Mouse (Mus musculus) hindbrain, embryonic 11.5 days (tissue): ENCODE results near the gene Trim39. TPM values are rescaled to one million over a fixed set of nuclear protein-coding genes. Genes with fewer than 3 reads are reported as not detected.
A peak's percentile ranks its signal among the peaks of the same experiment; 100 is the strongest.
"Not testable (repeated sequence)": the region's sequence is repeated elsewhere in the genome, so short reads cannot be mapped to it uniquely, and the experiment has no call there.

Source experiments
- ATAC-seq: fragments of 200-750 bp; cut with Nextera tagmentation; 2 replicates; pipeline ENCODE4 v1.8.0; 2017; ENCODE audit warnings: mild to moderate bottlenecking, moderate TSS enrichment, moderate library complexity; ENCODE audit not compliant: low FRiP score
- DNase-seq: peaks from one replicate; pipeline ENCODE4 v3.0.0-alpha.2; 2015; ENCODE audit warnings: low spot score
- H3K27ac ChIP-seq: fragments of 300-500 bp; sonication (generic); 2 replicates; pipeline ENCODE4 v1.5.1; 2014; ENCODE audit warnings: mild to moderate bottlenecking, low read depth, low read length
- H3K27me3 ChIP-seq: fragments of 300-500 bp; sonication (generic); 2 replicates; pipeline ENCODE4 v1.6.1; 2014; ENCODE audit warnings: mild to moderate bottlenecking, low read length, moderate library complexity, mixed read lengths; ENCODE audit not compliant: control insufficient read depth, insufficient read depth
- H3K36me3 ChIP-seq: fragments of 300-500 bp; sonication (generic); 2 replicates; pipeline ENCODE4 v1.6.1; 2014; ENCODE audit warnings: mild to moderate bottlenecking, low read length, moderate library complexity, mixed read lengths; ENCODE audit not compliant: control insufficient read depth, insufficient read depth
- H3K4me1 ChIP-seq: fragments of 300-500 bp; sonication (generic); replicated peaks from 2 replicates; pipeline ENCODE4 v1.6.1; 2014; ENCODE audit warnings: low read length, mixed read lengths; ENCODE audit not compliant: control insufficient read depth, insufficient read depth
- H3K4me2 ChIP-seq: fragments of 300-500 bp; sonication (generic); replicated peaks from 2 replicates; pipeline ENCODE4 v1.6.1; 2014; ENCODE audit warnings: mild to moderate bottlenecking, low read depth, low read length
- H3K4me3 ChIP-seq: fragments of 300-500 bp; sonication (generic); 2 replicates; pipeline ENCODE4 v1.5.1; 2014; ENCODE audit warnings: low read depth, low read length
- H3K9ac ChIP-seq: fragments of 300-500 bp; sonication (generic); 2 replicates; pipeline ENCODE4 v1.6.1; 2014; ENCODE audit warnings: low read depth, low read length
- H3K9me3 ChIP-seq: fragments of 300-500 bp; sonication (generic); 2 replicates; pipeline ENCODE4 v1.6.1; 2016; ENCODE audit warnings: low read length; ENCODE audit not compliant: control insufficient read depth
- whole genome bisulfite sequencing: fragments of 180-500 bp; shearing (Covaris S2); extraction: QIAGEN DNeasy Blood & Tissue Kit; methylation state at CpG from one replicate; pipeline ENCODE4 v1.1.7; 2014; 5-methylcytosine and 5-hydroxymethylcytosine counted together
- polyA plus RNA-seq: library from polyadenylated mRNA; unstranded; fragments of >200 nt; fragmentation: Nextera tagmentation; extraction: Ambion mirVana; gene quantifications from 2 replicates; pipeline ENCODE4 v1.2.1, GENCODE M21; 2014

Gene Trim39
- 19.5 and 22.3 TPM in 2 replicates for polyA plus RNA-seq

DNA sequence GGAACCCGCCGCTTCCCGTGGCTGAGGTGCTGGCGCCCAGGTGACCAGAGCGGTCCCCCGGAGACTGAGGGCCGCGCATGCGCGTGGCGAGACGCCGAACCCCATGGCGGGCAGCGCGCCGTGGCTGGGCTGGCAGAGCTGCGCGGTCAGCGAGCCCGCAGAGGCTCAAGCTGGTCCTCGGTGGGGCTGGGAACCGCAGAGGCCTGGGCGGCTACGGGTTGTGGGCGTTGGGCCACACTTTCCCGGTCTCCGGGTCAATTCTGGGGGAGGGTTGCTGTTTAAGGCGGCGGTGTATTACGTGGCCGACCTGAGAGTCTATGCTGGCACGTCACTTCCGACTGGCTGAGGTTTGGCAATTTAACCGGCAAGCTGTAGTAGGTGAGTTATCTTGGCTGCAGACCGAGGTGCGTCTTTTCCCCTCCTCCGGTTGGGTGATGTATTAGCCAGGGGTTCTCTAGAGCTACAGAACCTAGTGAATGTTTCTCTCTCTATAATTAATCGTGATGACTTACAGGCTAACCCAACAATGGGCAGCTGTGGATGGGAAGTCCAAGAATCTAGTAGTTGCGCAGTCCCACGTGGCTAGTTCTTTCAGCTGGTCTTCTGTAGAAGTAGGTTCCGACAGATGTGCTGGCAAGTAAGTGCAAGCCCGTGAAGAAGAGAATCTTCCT is at the start of gene Trim39:
TSS of gene Trim39 (minus strand) at position 662 of the 671 bp plus-strand sequence.
- Histone ChIP-seq H3K27me3 (no peaks in the 10 kb centered on the region), H3K9ac (peak within 1 kb of the TSS; percentile 96), H3K4me2 (peak within 1 kb of the TSS; percentile 69), H3K9me3 (no peaks in the 10 kb centered on the region), H3K27ac (peak within 1 kb of the TSS; percentile 90), H3K36me3 (no peaks in the 10 kb centered on the region; the same call in 1 of the 2 replicates), H3K4me3 (peak within 1 kb of the TSS; percentile 96), H3K4me1 (peaks cover 2% of the 10 kb centered on the region)
- peak; percentile 87 for ATAC-seq
- WGBS: 2% methylated on average over 43 of the region's 43 CpGs
- no peak for DNase-seq

DNA sequence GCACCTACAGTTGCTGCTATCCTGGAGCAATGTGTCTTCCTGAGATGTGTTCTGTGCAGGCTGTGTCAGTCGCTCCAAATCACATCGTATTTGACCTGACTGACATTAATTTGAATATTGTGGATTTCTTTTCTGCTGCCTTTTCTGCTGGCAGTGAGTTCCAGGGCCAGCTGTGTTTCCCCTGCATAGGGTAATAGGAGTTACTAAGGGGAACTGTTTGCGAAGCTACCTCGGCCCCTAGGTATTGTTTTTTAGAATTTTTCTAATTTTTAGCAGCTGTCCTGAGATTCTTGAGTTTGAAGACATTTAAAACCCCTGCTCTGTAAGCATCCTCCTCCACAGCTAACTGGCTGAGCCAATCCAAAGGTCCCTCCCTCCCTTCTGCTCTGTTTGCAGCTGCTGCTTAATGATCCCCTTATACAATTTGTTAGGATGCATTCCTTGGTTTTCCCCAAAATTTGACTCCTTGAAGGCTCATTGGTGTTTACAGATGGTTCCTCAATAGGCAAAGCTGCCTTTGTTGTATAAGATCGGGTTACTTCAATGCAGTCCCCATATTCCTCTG is 43.7 kb upstream of the Trim39 start:
- Histone ChIP-seq H3K27ac (no peak overlapping the region), H3K27me3 (no peaks in the 10 kb centered on the region), H3K4me3 (peak overlapping the region; percentile 50), H3K9ac (peak overlapping the region; percentile 57), H3K4me2 (peak overlapping the region; percentile 55), H3K9me3 (no peaks in the 10 kb centered on the region), H3K36me3 (no peaks in the 10 kb centered on the region), H3K4me1 (no peaks in the 10 kb centered on the region)
- 31% methylated on average over 5 of the region's 5 CpGs for WGBS
- DNase-seq (peak; percentile 7), ATAC-seq (peak; percentile 20; the same call in 1 of the 2 replicates)

DNA sequence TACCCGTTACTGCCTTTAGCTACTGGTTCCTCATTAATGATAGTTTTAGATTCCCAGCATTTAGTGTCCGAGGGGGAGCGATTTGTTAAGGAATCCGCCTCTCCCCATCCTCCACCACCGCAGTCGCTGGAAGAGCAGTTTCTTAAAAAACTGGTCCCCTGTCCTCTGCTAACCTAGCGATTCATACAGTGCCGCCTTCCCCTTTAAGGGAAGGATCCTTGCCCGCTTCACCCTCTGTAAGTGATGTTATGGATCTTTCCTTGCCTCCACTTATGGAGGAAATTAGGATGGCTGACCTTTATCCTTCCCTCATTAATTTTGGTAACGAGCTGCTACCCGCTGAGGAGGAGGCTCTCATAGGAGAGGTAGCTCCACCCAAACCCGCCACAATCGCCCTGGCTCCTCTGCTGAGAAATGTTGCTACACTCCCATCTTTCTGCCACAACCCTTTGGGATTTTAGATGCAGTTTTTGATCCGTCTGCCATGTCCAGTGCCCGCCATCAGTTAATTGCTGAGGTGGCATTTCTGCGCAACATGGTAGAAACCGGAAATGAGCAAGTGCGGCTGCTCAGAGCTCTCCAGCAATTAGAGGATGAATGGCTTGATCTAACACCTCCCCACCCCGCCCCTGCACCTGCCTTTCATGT is 43.1 kb upstream of the Trim39 start:
- Histone ChIP-seq H3K4me1 (no peaks in the 10 kb centered on the region), H3K9me3 (no peaks in the 10 kb centered on the region), H3K9ac (peak overlapping the region; percentile 57), H3K4me3 (peak overlapping the region; percentile 50), H3K27me3 (no peaks in the 10 kb centered on the region), H3K36me3 (no peaks in the 10 kb centered on the region), H3K27ac (peak overlapping the region; percentile 42), H3K4me2 (peak overlapping the region; percentile 55)
- peak; percentile 66 for DNase-seq
- peak; percentile 87 for ATAC-seq
- under 1% methylated on average over 19 of the region's 19 CpGs for WGBS

DNA sequence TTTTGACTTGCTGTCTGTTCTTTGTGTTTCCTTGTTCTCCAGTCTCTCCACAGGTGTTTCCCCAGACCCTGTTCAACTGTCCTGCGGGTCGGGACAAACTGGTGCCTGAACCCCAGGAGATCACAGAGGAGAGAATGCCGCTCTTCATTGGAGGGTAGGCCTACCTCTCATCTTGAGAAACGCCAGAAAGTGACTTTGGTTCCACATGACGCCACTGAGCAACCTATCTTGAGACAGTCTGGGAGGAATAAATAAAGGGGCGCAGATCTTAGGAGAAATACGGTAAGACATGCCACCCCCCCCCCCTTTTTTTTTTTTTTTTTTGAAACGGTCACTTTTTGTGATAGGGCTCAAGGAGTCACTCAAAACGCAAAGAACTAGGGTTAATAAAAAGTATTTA is 42.5 kb upstream of the Trim39 start:
- ATAC-seq: peak; percentile 28; the same call in 1 of the 2 replicates
- Histone ChIP-seq H3K4me3 (peak overlapping the region; percentile 50), H3K4me1 (no peaks in the 10 kb centered on the region), H3K4me2 (peak overlapping the region; percentile 55), H3K27ac (no peak overlapping the region), H3K9me3 (no peaks in the 10 kb centered on the region), H3K36me3 (no peaks in the 10 kb centered on the region), H3K27me3 (no peaks in the 10 kb centered on the region), H3K9ac (no peak overlapping the region; the same call in 1 of the 2 replicates)
- WGBS: 3% methylated on average over 9 of the region's 9 CpGs
- peak; percentile 58 for DNase-seq

DNA sequence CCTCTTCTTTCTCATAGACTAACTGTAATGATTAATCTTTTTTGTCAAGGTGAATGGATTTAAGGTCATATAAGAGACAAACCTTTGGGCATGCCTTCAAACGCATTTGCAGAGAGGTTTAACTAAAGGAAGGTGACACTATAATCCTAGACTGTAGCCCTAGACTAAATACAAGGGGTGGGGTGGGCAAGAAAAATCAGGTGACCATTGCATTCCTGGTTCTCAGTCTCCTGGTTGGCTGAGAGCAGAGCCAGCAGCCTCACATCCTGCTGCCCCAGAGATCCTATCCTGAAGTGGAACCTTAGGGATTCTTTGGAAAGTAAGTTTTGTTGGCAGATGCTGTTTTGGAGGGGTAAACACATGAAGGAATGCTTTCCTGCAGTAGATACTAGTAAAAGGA is 37.2 kb upstream of the Trim39 start:
- no peak overlapping the region for H3K4me2 ChIP-seq
- H3K4me3 ChIP-seq: no peak overlapping the region
- DNase-seq: no peak
- no peaks in the 10 kb centered on the region for H3K27me3 ChIP-seq
- H3K27ac ChIP-seq: no peak overlapping the region
- H3K36me3 ChIP-seq: no peaks in the 10 kb centered on the region
- no peak for ATAC-seq
- WGBS: 23% methylated on average over 1 of the region's 1 CpGs
- H3K9ac ChIP-seq: no peak overlapping the region
- no peaks in the 10 kb centered on the region for H3K9me3 ChIP-seq
- H3K4me1 ChIP-seq: no peaks in the 10 kb centered on the region

DNA sequence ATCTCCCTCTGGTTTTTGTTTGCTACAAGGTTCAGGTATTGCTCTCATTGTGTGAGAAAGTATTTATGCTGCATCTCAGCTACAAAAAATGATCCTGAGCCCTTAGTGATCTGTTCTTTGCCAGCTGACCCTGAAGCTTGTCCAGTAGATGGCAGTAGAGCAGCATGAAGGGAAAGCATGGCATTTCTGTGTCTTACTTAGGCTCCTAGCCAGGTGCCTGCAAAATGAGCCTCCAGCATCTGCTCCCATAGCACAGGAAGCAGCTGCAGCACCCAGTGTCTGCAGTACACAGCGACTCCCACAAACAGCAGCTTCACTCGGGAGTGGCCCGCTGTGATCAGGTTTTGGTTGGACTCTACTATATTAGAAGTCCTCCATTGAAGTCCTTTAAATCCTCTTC is 36.8 kb upstream of the Trim39 start:
- not testable (repeated sequence) for ATAC-seq, H3K4me2 ChIP-seq
- 0% methylated on average over 3 of the region's 3 CpGs for WGBS

DNA sequence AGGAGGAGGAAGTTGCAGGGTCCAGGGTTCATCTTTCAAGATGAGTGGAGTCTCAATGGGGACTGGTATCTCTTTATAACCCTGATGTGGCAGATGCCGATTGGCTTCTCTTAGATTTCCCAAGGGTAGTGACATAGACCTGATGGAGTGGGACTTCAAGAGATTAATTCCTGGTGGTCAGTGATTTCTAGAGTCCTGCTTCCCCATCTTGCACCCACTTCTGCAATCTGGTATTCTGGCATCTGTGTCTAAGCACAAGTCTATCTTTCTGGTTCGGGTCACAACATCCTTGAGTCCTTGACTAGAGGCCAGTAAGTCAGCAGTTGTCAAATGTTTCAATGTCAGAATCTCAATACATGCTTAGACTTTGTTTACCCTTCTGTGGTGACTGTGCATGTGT is 14.3 kb upstream of the Trim39 start, which contains the start of gene H2-M10.2:
TSS of gene H2-M10.2 (minus strand) at position 101 of the 400 bp plus-strand sequence.
- Histone ChIP-seq H3K9me3 (no peaks in the 10 kb centered on the region; the same call in 1 of the 2 replicates), H3K27ac (no peak within 1 kb of the TSS), H3K36me3 (0 out of 2 replicates have a peak, but pooled peaks cover 3% of the 10 kb centered on the region), H3K4me1 (no peaks in the 10 kb centered on the region), H3K4me3 (no peak within 1 kb of the TSS), H3K9ac (no peak within 1 kb of the TSS), H3K4me2 (no peak within 1 kb of the TSS), H3K27me3 (no peaks in the 10 kb centered on the region)
- 90% methylated on average over 2 of the region's 2 CpGs for WGBS
- no peak for DNase-seq
- ATAC-seq: no peak

More for the DNA sequence above, 36.8 kb upstream of the Trim39 start:
- H3K36me3 ChIP-seq, H3K27me3 ChIP-seq, H3K27ac ChIP-seq, H3K4me1 ChIP-seq, H3K4me3 ChIP-seq, H3K9me3 ChIP-seq, H3K9ac ChIP-seq: not testable (repeated sequence)
- DNase-seq: peak; percentile 81

DNA sequence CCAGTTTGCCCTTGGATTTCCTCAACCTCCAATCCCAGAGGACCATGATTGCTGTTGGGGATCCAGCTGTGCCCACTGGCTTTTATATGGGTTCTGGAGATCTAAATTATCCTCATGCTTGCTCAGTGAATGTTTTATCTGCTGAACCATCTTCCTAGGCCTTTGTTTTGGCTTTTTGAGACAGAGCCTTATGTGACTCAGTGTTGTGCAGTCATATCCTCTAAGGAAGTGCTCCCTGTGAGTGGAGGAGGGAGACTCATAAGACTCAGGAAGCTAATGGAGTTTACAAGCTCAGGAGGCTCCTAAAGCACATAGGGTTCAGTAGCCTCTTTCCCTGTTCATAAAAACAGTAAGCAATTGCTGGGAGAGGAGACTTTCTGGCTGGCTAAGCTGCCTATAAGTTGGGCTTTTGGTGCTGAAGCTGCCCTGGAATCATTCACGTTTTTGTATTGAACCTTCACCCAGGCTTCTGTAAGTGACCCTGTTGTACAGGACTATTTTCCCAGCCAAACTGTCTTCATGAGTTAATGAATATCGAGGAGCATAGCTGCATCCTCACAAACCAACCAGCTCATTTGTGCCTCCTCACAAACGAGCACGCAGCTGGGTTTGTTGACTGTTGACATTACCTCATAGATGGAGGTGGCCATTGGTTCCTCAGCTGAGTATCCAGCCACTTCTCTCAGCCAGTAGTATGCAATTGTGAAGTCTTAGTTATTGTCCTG is 9.6 kb upstream of the Trim39 start:
- H3K4me3 ChIP-seq: no peak overlapping the region
- H3K27me3 ChIP-seq: no peaks in the 10 kb centered on the region
- no peak overlapping the region for H3K27ac ChIP-seq
- 0 out of 2 replicates have a peak, but pooled peaks cover 3% of the 10 kb centered on the region for H3K36me3 ChIP-seq
- WGBS: 96% methylated on average over 4 of the region's 4 CpGs
- no peaks in the 10 kb centered on the region; the same call in 1 of the 2 replicates for H3K9me3 ChIP-seq
- ATAC-seq (no peak), DNase-seq (no peak)
- H3K4me2 ChIP-seq: no peak overlapping the region
- no peak overlapping the region for H3K9ac ChIP-seq
- H3K4me1 ChIP-seq: no peaks in the 10 kb centered on the region
